Mouse (Mus musculus) bone marrow, adult 2 months (tissue): ENCODE data around the gene Smarca2. TPM values are rescaled to one million over a fixed set of nuclear protein-coding genes. Genes with fewer than 3 reads are reported as not detected.

Experiments used
- H3K27ac ChIP-seq: fragments of 200-500 bp; 2 replicates; pipeline ENCODE4 v1.5.1; 2012; ENCODE audit warnings: low read depth, mild to moderate bottlenecking, control low read depth, inconsistent platforms, low read length; ENCODE audit not compliant: control insufficient read depth, poor library complexity, insufficient read depth
- H3K4me1 ChIP-seq: fragments of 200-500 bp; 2 replicates; pipeline ENCODE4 v1.6.1; 2011; ENCODE audit warnings: low read length; ENCODE audit not compliant: control insufficient read depth, insufficient read depth
- H3K4me3 ChIP-seq: fragments of 200-500 bp; replicated peaks from 2 replicates; pipeline ENCODE3; 2011; ENCODE audit warnings: mild to moderate bottlenecking, low read depth, low read length, control low read depth; ENCODE audit not compliant: control insufficient read depth
- CTCF ChIP-seq: fragments of 200-500 bp; IDR thresholded peaks from 2 replicates; pipeline ENCODE4 v1.5.1; 2011; ENCODE audit warnings: low read length, control low read depth; ENCODE audit not compliant: control insufficient read depth, insufficient read depth
- POLR2A ChIP-seq: fragments of 200-500 bp; IDR thresholded peaks from 2 replicates; pipeline ENCODE4 v1.6.1; 2011; ENCODE audit warnings: low read depth, mild to moderate bottlenecking, control low read depth, low read length, borderline replicate concordance; ENCODE audit not compliant: control insufficient read depth
- WGBS: fragments of 180-500 bp; shearing (Covaris S2); methylation state at CpG from one replicate; pipeline ENCODE4 v1.1.7; 2018; 5-methylcytosine and 5-hydroxymethylcytosine counted together
- polyA plus RNA-seq: library from polyadenylated mRNA; stranded (reverse); fragments of >200 nt; gene quantifications from 2 replicates; pipeline ENCODE4 v1.2.4, GENCODE M21; 2011; ENCODE audit warnings: low replicate concordance; ENCODE audit not compliant: missing spikeins, insufficient read depth, insufficient read length

Gene Smarca2
- polyA plus RNA-seq, 1 experiment = 77.8 TPM

DNA sequence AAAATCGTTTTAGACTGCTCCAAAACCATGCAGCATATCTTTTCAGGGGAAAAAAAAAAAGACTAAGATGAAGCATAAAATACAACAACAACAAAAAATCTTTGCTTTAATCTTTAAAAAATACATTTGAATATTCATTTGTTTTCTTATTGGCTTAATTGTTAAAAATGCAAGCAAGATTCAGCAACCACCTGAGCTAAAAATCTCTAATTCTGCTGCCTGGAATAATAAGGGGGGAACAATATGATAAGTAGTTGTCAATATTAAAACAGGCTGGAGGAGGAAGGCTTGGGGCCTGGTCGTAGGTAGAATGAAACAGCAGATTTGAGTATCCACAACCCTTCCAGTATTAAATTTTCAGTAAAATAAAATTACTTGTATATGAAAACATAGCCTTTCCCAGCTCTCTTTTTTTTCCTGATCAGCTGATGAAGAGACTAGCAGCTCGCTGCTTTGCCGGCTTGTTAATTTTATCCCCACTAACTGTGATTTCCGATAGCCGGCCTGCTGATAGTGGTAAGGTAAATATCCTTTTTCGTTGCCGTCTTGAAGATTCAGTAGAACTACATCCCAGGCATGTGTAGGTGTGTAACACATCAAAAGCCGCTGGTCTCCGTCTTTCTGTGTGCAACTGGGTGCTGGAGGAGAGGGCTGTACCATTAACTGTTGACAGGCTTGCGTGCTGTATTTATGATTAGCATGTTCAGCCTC lies 144.7 kb downstream of the Smarca2 start:
- Histone ChIP-seq H3K4me1 (peaks cover 1% of the 10 kb centered on the region; the same call in 1 of the 2 replicates), H3K27ac (no peak overlapping the region), H3K4me3 (no peak overlapping the region)
- TF ChIP-seq CTCF = no peak
- TF ChIP-seq POLR2A = no peak
- 52% methylated on average over 11 of the region's 11 CpGs for WGBS

DNA sequence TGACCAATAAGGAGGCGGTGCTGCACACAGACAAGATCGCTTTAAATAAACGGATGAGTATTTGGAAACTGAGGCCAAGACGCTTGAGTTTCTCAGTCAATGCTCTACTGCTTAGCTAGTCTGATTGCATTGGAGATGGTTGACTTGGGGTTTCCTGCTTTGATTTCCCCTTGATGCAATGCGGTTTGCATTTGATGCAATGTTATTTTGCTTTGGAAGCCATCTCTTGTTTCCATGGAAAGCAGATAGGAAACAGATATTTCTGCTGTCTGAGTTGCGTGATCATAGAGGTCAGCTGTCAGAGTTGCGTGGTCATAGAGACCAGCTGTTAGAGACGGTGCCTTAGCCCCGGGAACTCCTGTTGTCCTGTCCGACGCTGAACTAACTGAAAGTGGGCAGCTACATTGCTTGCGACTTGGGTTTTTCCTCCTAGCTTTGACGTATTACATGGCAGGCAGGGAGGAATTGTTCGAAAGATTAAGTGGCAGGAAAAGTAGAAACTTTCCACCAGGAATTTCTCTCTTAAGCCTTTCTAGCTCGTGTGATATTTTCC lies 147.8 kb downstream of the Smarca2 start:
- no peak for TF ChIP-seq POLR2A
- no peak for TF ChIP-seq CTCF
- 61% methylated on average over 15 of the region's 15 CpGs for WGBS
- Histone ChIP-seq H3K4me1 (peaks cover 1% of the 10 kb centered on the region; the same call in 1 of the 2 replicates), H3K4me3 (no peak overlapping the region), H3K27ac (no peak overlapping the region)

DNA sequence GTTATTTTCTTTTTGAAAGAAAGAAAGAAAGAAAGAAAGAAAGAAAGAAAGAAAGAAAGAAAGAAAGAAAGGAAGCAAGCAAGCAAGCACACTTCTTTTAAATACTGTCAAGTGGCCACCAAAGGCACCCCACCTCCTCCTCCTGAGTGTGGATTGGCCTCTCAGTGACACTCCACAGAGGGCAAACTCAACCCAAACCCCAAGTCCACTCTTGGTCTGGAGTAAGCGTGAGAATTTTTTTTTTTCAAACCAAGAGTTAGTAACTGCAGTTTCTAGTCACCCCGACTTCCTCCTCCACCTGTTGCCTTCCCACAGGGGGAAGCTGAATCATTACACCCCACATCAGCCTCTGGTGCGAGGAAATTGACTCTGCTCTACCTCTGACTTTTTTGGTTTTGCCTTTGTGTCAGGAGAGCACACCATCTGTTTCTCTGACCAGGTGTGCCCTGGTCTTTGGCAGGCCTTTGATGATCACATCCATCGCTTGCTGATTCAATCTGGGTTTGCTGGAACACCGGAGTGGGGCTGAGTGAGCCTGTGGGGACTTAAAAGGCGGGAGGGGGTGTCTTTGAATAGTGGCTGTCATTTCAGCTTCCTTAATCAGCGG lies 148.5 kb downstream of the Smarca2 start:
- Histone ChIP-seq H3K4me3 (no peak overlapping the region), H3K4me1 (peaks cover 1% of the 10 kb centered on the region; the same call in 1 of the 2 replicates), H3K27ac (no peak overlapping the region)
- WGBS = 43% methylated on average over 7 of the region's 7 CpGs
- no peak for TF ChIP-seq POLR2A
- no peak for TF ChIP-seq CTCF

DNA sequence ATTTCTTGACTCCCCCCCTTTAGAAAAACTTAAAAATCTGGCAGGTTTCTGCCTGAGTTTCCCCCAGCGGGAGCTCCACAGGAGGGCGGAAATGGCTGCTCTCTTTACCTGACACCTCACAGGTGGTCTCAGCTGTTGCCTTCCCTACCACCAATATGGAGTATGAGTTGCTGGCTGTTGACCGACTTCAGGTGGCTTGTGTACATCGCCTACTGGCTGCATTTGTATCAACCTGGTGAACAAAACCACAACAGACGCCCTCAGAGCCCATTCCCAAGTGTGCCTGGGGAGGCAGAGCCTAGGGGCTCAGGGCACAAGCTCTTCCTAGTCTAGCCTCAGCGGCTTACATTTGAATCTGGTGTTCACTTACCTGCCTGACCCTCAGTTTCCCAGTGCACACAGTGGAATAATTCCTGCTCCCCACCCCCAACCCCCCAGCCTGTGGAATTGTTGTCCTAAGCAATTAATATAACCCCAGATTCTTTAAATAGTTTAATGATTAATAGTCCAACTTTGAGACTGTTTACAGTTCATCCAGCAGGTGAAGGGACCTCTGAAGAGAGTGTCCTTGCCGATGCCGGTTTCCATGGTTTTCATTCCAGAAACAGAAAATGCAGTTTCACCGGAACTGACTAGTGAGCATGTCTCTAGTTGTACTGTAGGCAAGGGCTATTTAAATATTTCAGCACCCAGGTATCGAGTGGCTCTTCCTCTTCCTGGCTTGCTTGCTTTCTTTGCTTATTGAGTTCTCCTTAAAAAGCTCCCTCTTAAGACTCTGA lies 149.4 kb downstream of the Smarca2 start:
- H3K4me3 ChIP-seq = no peak overlapping the region
- no peak overlapping the region for H3K27ac ChIP-seq
- peaks cover 1% of the 10 kb centered on the region; the same call in 1 of the 2 replicates for H3K4me1 ChIP-seq
- WGBS = 66% methylated on average over 10 of the region's 10 CpGs
- TF ChIP-seq CTCF = no peak
- no peak for TF ChIP-seq POLR2A

DNA sequence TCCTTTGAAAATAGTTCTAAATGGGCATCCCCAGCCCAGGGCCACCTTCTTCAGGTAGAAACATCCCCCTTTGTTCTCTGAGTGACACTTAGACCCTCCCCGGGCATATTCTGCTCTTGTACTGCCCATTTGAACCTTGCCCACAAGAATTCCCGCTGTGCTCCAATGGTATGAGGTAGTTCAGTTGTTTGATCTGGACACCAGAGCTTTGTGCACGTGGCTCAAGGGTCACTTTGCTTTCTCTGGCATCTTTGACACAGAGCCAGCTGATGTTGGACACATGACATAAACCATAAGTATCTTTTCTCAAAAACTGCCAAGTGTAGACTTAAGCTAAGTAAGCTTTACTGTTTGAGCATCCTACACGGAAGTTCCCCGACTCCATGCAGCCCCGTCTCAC lies 151.1 kb downstream of the Smarca2 start:
- Histone ChIP-seq H3K4me3 (no peak overlapping the region), H3K27ac (no peak overlapping the region), H3K4me1 (peaks cover 1% of the 10 kb centered on the region; the same call in 1 of the 2 replicates)
- TF ChIP-seq CTCF (no peak), POLR2A (no peak)
- WGBS = 86% methylated on average over 6 of the region's 6 CpGs

DNA sequence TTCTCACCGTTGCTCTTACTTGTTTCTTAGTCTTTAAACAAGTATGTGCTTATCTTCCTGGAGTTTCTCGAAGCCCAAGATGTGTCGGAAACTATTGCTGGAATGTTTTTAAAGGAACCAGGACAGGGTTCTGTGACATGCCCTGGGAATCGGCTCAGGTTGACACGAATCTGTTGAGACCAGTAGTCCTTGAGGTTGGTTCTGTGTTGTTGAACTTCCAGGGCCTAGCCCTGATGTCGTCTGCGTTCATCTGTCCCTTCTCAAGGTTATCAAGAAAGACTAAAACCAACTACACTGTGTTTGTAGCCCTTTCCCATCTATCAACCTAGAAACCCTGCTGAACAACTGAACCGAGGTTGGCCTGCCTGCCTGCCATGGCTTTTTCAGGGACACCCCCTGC lies 151.5 kb downstream of the Smarca2 start:
- 89% methylated on average over 8 of the region's 8 CpGs for WGBS
- TF ChIP-seq POLR2A (no peak), CTCF (no peak)
- Histone ChIP-seq H3K27ac (no peak overlapping the region), H3K4me1 (peaks cover 1% of the 10 kb centered on the region; the same call in 1 of the 2 replicates), H3K4me3 (no peak overlapping the region)

DNA sequence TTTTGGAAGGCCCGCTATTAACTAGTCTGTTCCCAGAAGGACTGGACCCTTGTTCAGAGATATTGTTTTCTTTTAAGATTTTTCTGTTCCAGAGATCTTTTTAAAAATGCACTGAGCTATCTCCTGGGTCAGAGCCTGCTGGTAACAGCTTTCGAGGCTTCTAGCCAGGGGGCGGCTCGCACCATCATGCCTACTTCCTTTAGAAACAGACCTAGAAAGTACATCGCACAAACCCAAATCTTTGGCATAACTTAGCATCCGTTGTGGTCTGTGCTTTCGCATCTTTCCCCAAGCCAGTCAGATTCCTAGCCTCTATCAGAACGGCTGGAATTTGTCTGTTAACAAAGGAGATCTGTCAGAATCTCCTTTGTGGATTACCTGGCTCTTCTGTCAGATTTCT lies 153.3 kb downstream of the Smarca2 start:
- 44% methylated on average over 8 of the region's 8 CpGs for WGBS
- TF ChIP-seq POLR2A (no peak), CTCF (no peak)
- no peak overlapping the region for H3K27ac ChIP-seq

DNA sequence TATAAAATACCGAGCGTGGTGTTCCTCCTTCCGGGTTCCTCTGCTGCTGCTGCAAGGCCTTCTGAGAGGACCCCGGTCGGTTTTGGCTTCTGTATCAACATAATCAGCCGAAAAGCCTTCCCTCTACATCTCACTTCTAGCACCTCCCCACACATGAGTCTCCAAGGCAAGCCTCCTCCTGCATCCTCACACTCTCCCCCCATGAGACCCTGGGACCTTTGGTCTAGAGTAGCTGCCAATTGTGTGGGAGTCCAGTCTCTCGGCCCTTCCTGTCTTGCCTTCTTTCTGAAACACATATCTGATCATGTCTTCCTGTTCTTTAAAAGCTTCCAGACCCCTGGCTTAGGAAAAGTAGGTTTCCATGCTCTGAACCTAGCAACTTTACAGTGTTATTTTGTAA lies 153.8 kb downstream of the Smarca2 start:
- 35% methylated on average over 7 of the region's 7 CpGs for WGBS

More for the DNA sequence above, 153.3 kb downstream of the Smarca2 start:
- no peak overlapping the region for H3K4me3 ChIP-seq
- H3K4me1 ChIP-seq = peaks cover 1% of the 10 kb centered on the region; the same call in 1 of the 2 replicates

More for the DNA sequence above, 153.8 kb downstream of the Smarca2 start:
- TF ChIP-seq POLR2A (no peak), CTCF (no peak)
- H3K4me1 ChIP-seq = no peaks in the 10 kb centered on the region
- no peak overlapping the region for H3K27ac ChIP-seq
- no peak overlapping the region for H3K4me3 ChIP-seq
